Mouse (Mus musculus): ENCODE measurements around the gene Rbm17.

DNA sequence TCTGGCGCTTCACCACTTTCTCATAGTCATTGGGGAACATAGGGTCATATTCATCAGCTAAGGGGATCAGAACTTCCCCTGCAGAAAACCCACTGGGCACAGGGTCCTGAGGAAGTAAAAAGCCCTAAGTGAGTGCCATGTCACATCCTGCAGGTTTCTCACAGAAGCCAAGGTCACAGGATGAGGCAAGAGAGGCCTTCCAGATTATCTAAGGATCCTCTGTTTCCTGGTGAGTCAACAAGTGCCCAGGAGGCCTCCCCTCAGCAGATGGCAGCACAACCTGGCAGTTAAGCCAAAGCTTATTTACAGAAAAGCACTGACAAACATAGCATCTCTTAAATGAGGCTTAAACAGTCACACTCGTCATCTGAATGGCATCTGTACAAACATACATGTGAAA lies 7.3 kb downstream of the Rbm17 start:
- TF ChIP-seq CTCF (IDR thresholded peaks at IDR 0.05): no peak
- no peak for TF ChIP-seq EP300 (IDR thresholded peaks at IDR 0.05)

Data from lung, postnatal 0 days (tissue).